Mouse (Mus musculus) lung, embryonic 15.5 days (tissue): ENCODE results near the gene Trim69. TPM values are rescaled to one million over a fixed set of nuclear protein-coding genes. Genes with fewer than 3 reads are reported as not detected.
A peak's percentile ranks its signal among the peaks of the same experiment; 100 is the strongest.

Source experiments
- ATAC-seq: fragments of 200-750 bp; cut with Nextera tagmentation; 2 replicates; pipeline ENCODE4 v1.8.0; 2017; ENCODE audit warnings: moderate number of reproducible peaks, borderline replicate concordance; ENCODE audit not compliant: low FRiP score, low TSS enrichment; ENCODE audit errors: extremely low read depth
- H3K27ac ChIP-seq: fragments of 300-500 bp; sonication (generic); 2 replicates; pipeline ENCODE4 v1.5.1; 2015; ENCODE audit warnings: moderate library complexity, mild to moderate bottlenecking, inconsistent platforms
- H3K27me3 ChIP-seq: fragments of 300-500 bp; sonication (generic); 2 replicates; pipeline ENCODE4 v1.6.1; 2015; ENCODE audit warnings: inconsistent platforms
- H3K36me3 ChIP-seq: fragments of 300-500 bp; sonication (generic); 2 replicates; pipeline ENCODE4 v1.6.1; 2015; ENCODE audit warnings: inconsistent platforms
- H3K4me1 ChIP-seq: fragments of 300-500 bp; sonication (generic); 2 replicates; pipeline ENCODE4 v1.6.1; 2015; ENCODE audit warnings: inconsistent platforms
- H3K4me2 ChIP-seq: fragments of 300-500 bp; sonication (generic); 2 replicates; pipeline ENCODE4 v1.6.1; 2015; ENCODE audit warnings: inconsistent platforms, mild to moderate bottlenecking, moderate library complexity
- H3K4me3 ChIP-seq: fragments of 300-500 bp; sonication (generic); 2 replicates; pipeline ENCODE4 v1.5.1; 2015; ENCODE audit warnings: mild to moderate bottlenecking, inconsistent platforms
- H3K9ac ChIP-seq: fragments of 300-500 bp; sonication (generic); 2 replicates; pipeline ENCODE4 v1.6.1; 2015; ENCODE audit warnings: inconsistent platforms
- H3K9me3 ChIP-seq: fragments of 300-500 bp; sonication (generic); 2 replicates; pipeline ENCODE4 v1.6.1; 2016; ENCODE audit warnings: inconsistent platforms
- WGBS: fragments of 180-500 bp; shearing (Covaris S2); methylation state at CpG from one replicate; pipeline ENCODE4 v1.1.7; 2015; 5-methylcytosine and 5-hydroxymethylcytosine counted together
- polyA plus RNA-seq: library from polyadenylated mRNA; unstranded; fragments of >200 nt; fragmentation: Nextera tagmentation; extraction: Ambion mirVana; gene quantifications from 2 replicates; pipeline ENCODE4 v1.2.1, GENCODE M21; 2015

The Trim69 gene
- polyA plus RNA-seq = 0.11 TPM in 1 of 2 replicates, not detected in the other

DNA sequence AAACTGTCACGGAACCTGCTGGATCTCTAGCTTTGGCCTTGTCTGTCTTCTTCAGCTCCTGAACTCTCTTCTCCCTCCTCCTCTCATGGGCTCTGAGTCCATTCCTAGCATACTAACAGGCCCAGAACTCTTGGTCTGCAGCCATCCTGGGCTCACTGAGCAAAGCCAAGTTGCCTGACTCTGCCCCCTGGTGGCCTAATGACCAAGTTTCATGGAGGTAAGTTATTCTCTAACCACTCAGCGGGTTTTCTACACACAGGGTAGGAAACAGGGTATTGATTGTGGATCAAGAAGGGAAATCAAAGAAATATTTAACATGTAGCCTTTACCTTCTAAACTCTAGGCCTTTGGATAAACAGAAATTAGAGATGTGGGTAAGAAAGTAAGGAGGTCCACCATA, at the start of gene Trim69:
Trim69 (plus strand) TSS at position 21 of the 400 bp plus-strand sequence.
- no peaks in the 10 kb centered on the region for H3K9me3 ChIP-seq
- ATAC-seq = peak; percentile 25; the same call in 1 of the 2 replicates
- whole genome bisulfite sequencing = 44% methylated on average over 2 of the region's 2 CpGs
- H3K9ac ChIP-seq = no peak within 1 kb of the TSS
- no peak within 1 kb of the TSS for H3K27ac ChIP-seq
- H3K4me3 ChIP-seq = no peak within 1 kb of the TSS
- H3K4me2 ChIP-seq = no peak within 1 kb of the TSS
- H3K27me3 ChIP-seq = no peaks in the 10 kb centered on the region
- H3K4me1 ChIP-seq = peaks cover 18% of the 10 kb centered on the region; the same call in 1 of the 2 replicates
- no peaks in the 10 kb centered on the region for H3K36me3 ChIP-seq

- Histone ChIP-seq H3K9ac (no peak overlapping the region), H3K27me3 (no peaks in the 10 kb centered on the region), H3K4me3 (peak overlapping the region; percentile 73; the same call in 1 of the 2 replicates), H3K4me2 (peak overlapping the region; percentile 68), H3K4me1 (peaks cover 12% of the 10 kb centered on the region), H3K27ac (no peak overlapping the region), H3K36me3 (peaks cover 9% of the 10 kb centered on the region), H3K9me3 (no peaks in the 10 kb centered on the region)
- no peak for ATAC-seq
- 87% methylated on average over 2 of the region's 2 CpGs for WGBS
These were observed 43.6 kb upstream of the Trim69 start for GRCm38 (mm10) chr2:122116888-122117287.

DNA sequence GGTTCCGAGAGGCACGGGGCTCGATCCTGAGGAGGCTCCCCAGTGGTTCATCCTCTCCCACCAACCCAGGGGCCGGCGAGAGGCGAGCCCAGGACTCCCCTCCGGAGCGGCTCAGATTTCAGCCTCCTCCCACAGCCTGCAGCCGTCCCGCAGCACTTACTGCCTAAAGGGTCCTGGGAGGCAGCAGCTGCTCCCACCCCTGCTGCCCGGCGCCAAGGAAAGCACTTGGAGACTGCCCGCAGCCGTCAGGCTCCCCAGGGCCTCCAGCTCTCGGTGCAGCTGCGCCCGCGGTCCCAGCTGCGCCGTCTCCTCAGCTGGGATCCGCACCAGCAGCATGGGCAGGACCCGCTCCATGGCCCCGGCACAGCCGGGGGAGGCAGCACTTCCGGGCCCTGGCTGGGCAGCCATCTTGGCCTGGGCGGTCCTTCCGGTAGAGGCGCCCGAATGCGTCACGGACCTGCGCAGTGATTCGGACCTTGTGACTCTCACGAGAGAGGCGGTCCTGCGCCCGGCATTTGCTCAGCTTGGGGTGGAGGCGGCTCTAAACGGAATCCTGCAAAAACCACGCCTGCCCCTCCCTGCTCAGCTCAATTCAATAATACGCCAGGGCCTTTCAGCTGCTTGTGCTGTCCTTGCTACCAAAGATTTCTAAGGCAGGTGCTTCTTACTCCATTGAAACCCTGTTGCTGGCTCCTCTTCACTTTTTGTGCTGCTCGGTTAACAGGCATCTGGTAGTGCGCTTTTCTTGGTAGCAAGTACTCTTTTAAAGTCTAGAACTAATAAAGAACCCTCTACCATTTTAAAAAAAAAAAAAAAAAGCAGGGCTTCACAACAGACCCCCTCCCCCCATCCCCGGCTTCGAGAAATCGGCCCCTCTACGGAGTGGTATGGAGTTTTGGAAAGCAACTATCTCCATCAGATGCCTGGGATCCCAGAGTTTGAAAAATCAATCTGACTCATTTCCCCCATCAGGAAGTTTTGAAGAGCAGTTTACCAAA, 42.2 kb upstream of the Trim69 start, which contains the start of gene Spg11:
Spg11 (minus strand) TSS at position 426 of the 998 bp plus-strand sequence.
- Histone ChIP-seq H3K27me3 (no peaks in the 10 kb centered on the region), H3K4me2 (peak within 1 kb of the TSS; percentile 68), H3K9ac (peak within 1 kb of the TSS; percentile 89), H3K27ac (peak within 1 kb of the TSS; percentile 98), H3K36me3 (peaks cover 5% of the 10 kb centered on the region; the same call in 1 of the 2 replicates), H3K9me3 (no peaks in the 10 kb centered on the region), H3K4me1 (peaks cover 12% of the 10 kb centered on the region), H3K4me3 (peak within 1 kb of the TSS; percentile 73)
- WGBS = under 1% methylated on average over 46 of the region's 47 CpGs
- peak; percentile 99 for ATAC-seq

DNA sequence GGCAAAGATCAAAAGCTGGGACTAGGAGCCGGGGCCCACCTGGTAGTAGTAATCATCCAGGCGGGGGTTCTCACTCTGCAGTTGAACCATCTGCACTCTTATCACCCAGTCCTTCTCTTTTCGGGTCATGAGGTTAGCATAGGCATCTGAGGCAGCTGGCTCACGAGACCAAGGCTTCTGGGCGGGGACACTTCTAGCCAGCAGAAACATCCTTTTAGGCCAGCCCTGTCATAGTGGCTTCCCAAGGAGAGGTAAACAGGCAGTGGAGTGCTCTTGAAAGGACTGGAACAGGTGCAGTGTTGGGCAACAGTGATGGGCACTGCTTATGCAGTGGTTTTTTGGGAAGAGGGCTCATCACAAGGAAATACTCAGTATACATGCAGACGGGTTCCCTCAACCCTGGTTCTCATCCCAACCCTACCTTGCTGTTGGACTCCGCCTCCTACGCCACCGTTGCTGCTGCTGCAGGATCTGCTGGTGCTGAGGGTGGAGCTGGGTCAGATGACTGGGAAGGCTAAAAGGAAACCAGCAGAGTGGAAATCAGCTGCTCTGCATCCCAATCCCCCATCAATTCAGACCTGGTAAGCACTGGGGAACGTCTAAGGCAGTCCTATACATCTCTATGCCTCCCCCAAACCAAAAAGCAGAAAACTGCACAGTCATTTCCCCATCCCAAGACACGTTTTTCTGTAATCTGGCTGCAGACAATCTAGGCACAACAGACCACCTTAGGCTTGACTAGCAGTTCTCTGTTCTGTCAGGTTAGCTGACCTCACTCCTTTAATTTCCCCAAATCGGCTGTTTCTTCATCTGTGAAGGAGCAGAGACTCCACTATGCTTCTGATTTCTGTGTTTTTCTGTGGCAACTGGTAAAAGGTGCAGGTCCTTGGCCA, 34.6 kb upstream of the Trim69 start:
- Histone ChIP-seq H3K9me3 (no peaks in the 10 kb centered on the region), H3K4me3 (no peak overlapping the region), H3K27me3 (no peaks in the 10 kb centered on the region), H3K36me3 (no peaks in the 10 kb centered on the region), H3K9ac (no peak overlapping the region), H3K4me1 (no peaks in the 10 kb centered on the region), H3K4me2 (no peak overlapping the region), H3K27ac (no peak overlapping the region)
- WGBS = 35% methylated on average over 12 of the region's 12 CpGs
- no peak for ATAC-seq

- Histone ChIP-seq H3K9ac (no peak overlapping the region), H3K9me3 (no peaks in the 10 kb centered on the region), H3K4me2 (no peak overlapping the region), H3K4me3 (no peak overlapping the region), H3K27me3 (no peaks in the 10 kb centered on the region), H3K27ac (no peak overlapping the region), H3K36me3 (no peaks in the 10 kb centered on the region), H3K4me1 (no peaks in the 10 kb centered on the region)
- ATAC-seq = no peak
- 39% methylated on average over 5 of the region's 5 CpGs for WGBS
These were observed 33.6 kb upstream of the Trim69 start for GRCm38 (mm10) chr2:122126765-122127347.

GRCm38 (mm10) chr2:122127635-122128034, 32.9 kb upstream of the Trim69 start:
- ATAC-seq = no peak
- Histone ChIP-seq H3K4me1 (no peaks in the 10 kb centered on the region), H3K4me2 (no peak overlapping the region), H3K4me3 (no peak overlapping the region), H3K9ac (no peak overlapping the region), H3K36me3 (no peaks in the 10 kb centered on the region), H3K27ac (no peak overlapping the region), H3K9me3 (no peaks in the 10 kb centered on the region), H3K27me3 (no peaks in the 10 kb centered on the region)
- 97% methylated on average over 4 of the region's 4 CpGs for WGBS

DNA sequence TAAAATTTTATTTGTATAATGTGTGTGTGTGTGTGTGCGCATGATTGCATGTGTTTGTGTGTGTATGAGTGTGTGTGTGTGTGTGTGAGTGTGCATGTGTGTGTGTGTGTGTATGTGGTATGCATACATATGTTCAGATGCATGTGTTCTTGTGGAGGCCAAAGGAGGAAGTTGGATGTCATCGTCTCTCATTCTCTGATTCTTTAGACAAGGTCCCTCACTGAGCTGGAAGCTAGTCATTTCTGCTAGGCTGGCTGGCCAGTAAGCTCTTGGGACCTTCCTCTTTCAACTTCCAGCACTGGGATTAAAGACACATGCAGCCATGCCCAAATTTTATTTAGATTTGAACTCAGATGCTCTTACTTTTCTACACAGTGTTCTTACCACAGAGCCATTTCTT, 28.4 kb upstream of the Trim69 start:
- Histone ChIP-seq H3K27ac (no peak overlapping the region), H3K4me3 (no peak overlapping the region), H3K27me3 (no peaks in the 10 kb centered on the region), H3K4me2 (no peak overlapping the region), H3K9ac (no peak overlapping the region), H3K36me3 (no peaks in the 10 kb centered on the region), H3K9me3 (no peaks in the 10 kb centered on the region), H3K4me1 (no peaks in the 10 kb centered on the region)
- WGBS = 84% methylated on average over 2 of the region's 2 CpGs
- ATAC-seq = no peak

DNA sequence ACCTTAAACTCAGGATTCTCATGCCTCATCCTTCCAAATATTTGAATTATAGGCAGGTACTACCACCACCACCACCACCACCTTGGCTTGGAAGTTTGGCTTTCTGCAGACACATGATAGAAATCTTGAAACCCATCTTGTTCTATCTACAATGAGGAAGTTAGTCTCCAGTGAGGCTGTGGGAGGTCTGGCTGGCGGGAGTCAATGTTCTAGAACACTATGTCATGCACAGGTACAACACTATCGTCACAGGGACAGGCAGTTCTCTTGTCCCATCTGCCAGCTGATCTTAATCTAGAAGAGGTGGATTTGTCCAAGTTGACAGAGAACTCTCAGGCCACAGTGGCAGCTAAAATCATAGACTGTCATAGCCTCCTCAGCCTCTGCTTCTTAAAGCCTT, 27.9 kb upstream of the Trim69 start:
- no peaks in the 10 kb centered on the region for H3K9me3 ChIP-seq
- ATAC-seq = no peak
- no peak overlapping the region for H3K27ac ChIP-seq
- 68% methylated on average over 2 of the region's 2 CpGs for WGBS
- H3K4me3 ChIP-seq = no peak overlapping the region
- no peak overlapping the region for H3K9ac ChIP-seq
- H3K4me2 ChIP-seq = no peak overlapping the region
- no peaks in the 10 kb centered on the region for H3K36me3 ChIP-seq
- H3K27me3 ChIP-seq = no peaks in the 10 kb centered on the region
- H3K4me1 ChIP-seq = no peaks in the 10 kb centered on the region

- 41% methylated on average over 5 of the region's 5 CpGs for WGBS
- ATAC-seq = no peak
These were observed 22.5 kb upstream of the Trim69 start for GRCm38 (mm10) chr2:122137839-122138465.

DNA sequence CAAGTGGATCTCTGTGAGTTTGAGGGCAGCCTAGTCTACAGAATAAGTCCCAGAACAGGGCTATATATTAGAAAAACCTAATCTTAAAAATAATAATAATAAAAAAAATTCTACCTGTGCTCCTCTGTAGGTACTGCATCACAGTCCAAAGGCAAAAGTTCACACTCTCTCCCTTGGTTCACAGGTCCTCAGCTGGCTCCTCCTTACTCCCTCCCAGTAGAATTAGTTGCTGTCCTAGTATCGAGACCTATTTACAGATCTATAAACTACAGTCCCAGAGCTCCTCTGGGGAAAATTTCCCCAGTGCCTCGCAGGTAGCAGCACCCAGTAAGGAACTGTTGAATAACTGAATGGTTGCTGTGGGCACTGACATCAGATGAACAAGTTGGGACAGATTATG, 19.7 kb upstream of the Trim69 start:
- H3K36me3 ChIP-seq = no peaks in the 10 kb centered on the region
- no peak overlapping the region for H3K27ac ChIP-seq
- H3K4me1 ChIP-seq = no peaks in the 10 kb centered on the region
- H3K9me3 ChIP-seq = no peaks in the 10 kb centered on the region
- H3K9ac ChIP-seq = no peak overlapping the region
- no peak for ATAC-seq
- no peaks in the 10 kb centered on the region for H3K27me3 ChIP-seq
- H3K4me3 ChIP-seq = no peak overlapping the region
- WGBS = 68% methylated on average over 2 of the region's 2 CpGs
- no peak overlapping the region for H3K4me2 ChIP-seq

More at GRCm38 (mm10) chr2:122137839-122138465, 22.5 kb upstream of the Trim69 start:
- H3K4me2 ChIP-seq = no peak overlapping the region
- no peak overlapping the region for H3K27ac ChIP-seq
- no peak overlapping the region for H3K9ac ChIP-seq
- H3K27me3 ChIP-seq = no peaks in the 10 kb centered on the region
- H3K4me3 ChIP-seq = no peak overlapping the region
- H3K9me3 ChIP-seq = no peaks in the 10 kb centered on the region
- H3K36me3 ChIP-seq = no peaks in the 10 kb centered on the region
- no peaks in the 10 kb centered on the region for H3K4me1 ChIP-seq
